Mouse (Mus musculus) monocyte, adult 5-6 weeks (primary cell): ENCODE data around the gene Rab4a. TPM values are rescaled to one million over a fixed set of nuclear protein-coding genes. Genes with fewer than 3 reads are reported as not detected.
A peak's percentile ranks its signal among the peaks of the same experiment; 100 is the strongest.

Experiments
- ATAC-seq: fragments of 153-309, 156-312 bp; replicated peaks from 2 replicates; pipeline ENCODE4 v1.8.0; 2017; ENCODE audit warnings: mild to moderate bottlenecking; ENCODE audit not compliant: low TSS enrichment, insufficient number of reproducible peaks, severe bottlenecking, poor library complexity, low FRiP score
- total RNA-seq: library from RNA; stranded (forward); fragments of 200-1000, 200-491, 200-594 nt; gene quantifications from 3 replicates; pipeline ENCODE4 v1.2.3, GENCODE M21; 2017

The Rab4a gene
- total RNA-seq: 0.68 to 0.86 TPM (median 0.75 TPM) in 3 replicates

DNA sequence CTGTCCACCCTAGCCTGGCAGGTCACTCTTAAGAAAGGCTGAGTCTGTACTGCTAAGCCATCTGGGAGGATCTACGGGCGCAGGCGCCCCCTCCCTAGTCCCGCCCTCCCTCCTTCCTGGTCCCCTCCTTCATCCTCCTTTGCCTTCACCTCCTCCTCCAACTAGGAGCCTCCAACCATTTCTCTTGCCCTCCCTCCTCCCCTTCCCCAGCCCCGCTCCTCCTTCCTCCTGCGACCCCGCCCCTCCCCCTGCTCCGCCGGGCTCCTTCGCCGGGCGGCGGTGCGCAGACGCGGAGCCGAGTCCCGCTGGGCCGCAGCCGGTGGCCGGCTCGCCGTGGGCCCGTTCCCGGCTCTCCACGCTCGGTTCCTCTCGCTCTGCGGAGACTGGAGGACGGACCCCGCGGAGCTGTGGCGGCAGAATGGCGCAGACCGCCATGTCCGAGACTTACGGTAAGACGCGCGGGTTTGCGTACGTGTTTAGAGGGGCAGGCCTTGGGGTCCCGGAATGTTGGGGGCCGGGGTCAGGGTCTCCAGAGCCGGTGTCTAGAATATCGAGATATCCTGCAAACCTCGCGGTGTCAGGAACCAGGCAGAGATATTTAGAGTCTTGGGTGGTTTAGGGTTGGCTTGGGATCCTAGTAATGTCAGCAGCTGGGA lies at the start of gene Rab4a:
Gene Rab4a, plus strand, starts transcription at position 268 of the 656 bp plus-strand sequence.
- no peak for ATAC-seq

GRCm38 (mm10) chr8:123756901-123757300 lies 48.9 kb upstream of the Rab4a start:
- ATAC-seq: no peak

GRCm38 (mm10) chr8:123758935-123759334 lies 46.9 kb upstream of the Rab4a start:
- no peak for ATAC-seq

DNA sequence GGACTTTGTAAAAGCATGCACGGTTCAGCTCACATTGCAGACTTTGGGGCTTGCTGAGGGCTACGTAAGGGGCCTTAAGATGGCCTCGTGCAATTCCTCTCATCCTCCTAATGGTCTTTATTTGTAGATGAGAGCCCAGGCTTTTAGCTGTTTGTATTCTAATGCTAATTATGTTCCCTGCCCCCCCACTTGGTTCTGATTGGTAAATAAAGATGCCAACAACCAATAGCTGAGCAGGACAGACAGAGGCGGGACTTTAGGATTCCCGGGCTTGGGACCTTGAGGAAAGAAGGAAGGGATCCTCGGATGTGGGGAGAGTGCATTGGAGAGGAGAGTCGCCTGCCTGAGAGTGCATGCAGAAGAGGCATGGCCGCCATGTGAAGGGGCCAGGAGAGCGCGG lies 45.9 kb upstream of the Rab4a start:
- no peak for ATAC-seq

GRCm38 (mm10) chr8:123760579-123760978 lies 45.2 kb upstream of the Rab4a start:
- no peak for ATAC-seq

- no peak for ATAC-seq
These were observed 44.4 kb upstream of the Rab4a start for GRCm38 (mm10) chr8:123761266-123761882.

DNA sequence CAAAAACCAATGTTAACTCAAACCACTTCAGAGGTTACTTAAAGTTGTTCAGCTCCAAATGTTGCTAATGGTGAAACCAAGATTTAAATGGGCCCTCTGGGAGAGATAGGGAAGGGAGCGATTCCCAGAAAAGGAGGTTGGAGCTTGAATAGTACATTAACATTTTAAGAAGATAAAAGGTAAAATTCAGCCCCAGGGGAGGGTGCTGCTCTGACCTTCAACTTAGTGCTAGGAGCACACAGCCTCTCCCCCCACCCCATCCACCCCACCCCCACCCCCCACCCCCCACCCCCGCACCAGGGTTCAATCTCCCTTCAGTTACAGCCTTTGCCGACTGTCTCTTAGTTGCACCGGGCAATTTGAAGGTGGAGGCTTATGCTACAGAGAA lies 43.9 kb upstream of the Rab4a start:
- ATAC-seq: no peak

GRCm38 (mm10) chr8:123763355-123763754 lies 42.4 kb upstream of the Rab4a start:
- ATAC-seq: no peak

DNA sequence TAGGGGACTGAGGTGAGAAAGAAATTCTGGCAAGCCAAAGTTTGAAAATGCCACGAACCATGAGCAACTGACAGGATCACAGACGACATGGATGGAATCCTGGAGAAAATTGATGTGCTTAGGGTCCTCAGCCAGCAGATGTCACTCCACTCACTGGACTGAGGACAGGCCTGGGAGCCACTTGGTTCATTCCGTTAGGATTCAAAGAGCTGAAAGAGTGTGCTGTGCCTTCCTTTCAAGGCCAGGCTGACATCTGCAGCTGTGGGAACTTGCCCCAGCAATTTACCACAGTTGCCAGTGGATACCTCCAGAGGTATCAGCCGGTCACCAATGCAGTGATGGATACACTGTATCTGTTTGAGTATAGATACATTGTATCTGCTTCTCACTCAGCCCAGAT lies 41.1 kb upstream of the Rab4a start:
- ATAC-seq: no peak

DNA sequence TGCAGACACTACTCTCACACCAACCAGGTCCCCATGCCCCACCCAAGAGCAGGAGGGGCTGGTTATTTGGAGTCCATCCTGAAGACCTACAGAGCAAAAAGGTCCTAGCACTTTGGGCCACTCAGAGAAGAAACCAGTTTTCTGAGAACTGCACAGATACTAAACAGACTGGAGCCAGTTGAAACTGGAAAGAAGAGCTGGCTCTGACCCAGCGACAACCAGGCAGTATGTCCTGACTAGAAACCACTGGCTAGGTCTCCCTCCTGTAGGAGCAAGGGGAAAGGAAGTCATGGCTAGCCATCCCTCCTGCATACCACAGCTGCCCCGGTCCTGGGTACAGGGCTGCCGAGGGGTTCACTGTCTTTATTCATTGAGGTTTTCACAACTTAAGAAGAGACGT lies 39.3 kb upstream of the Rab4a start:
- no peak for ATAC-seq

- no peak for ATAC-seq
These were observed 37.9 kb upstream of the Rab4a start for GRCm38 (mm10) chr8:123767874-123768273.

DNA sequence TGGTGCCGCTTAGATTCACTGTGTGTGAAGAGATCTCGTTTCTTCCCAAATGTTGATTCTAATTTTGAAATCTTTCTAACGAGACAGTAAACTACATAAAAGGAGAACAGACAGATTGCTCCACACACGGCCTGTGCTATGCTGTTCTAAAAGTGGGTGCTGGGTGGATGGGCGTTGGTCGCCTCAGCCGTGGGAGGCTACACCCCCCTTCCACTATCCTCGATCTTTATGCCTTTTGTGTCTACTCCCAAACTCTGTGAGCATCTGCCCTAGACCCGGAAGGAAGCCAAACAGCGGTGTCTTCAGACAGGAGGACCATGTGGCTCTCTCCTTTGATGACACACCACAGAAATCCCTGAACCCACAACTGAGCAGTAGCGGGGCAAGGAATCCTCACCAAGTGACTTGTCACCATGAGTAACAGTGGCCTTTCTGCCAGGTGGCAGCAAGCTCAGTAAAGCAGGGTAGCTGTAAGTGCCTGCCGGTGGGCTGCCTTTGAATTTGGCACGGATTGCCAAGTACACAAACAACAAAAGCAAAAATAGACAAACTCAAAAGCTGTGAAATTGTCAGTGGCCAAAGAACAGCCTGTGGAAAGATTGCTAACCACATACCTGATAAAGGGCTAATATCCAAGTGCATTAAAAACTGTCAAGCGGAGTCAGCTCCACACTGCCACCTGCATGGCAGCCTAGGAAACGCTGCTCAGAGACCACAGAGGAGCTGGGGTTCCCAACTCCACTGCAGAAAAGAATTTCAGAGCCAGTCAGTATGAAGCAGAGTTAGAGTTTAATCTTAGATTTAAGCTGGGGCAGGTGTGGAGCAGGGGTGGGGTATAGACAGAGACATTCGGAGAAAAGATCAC lies 37.1 kb upstream of the Rab4a start:
- 0 out of 2 replicates have a peak, but pooled peaks have one; percentile 51 for ATAC-seq

GRCm38 (mm10) chr8:123773468-123773867 lies 32.3 kb upstream of the Rab4a start:
- no peak for ATAC-seq

DNA sequence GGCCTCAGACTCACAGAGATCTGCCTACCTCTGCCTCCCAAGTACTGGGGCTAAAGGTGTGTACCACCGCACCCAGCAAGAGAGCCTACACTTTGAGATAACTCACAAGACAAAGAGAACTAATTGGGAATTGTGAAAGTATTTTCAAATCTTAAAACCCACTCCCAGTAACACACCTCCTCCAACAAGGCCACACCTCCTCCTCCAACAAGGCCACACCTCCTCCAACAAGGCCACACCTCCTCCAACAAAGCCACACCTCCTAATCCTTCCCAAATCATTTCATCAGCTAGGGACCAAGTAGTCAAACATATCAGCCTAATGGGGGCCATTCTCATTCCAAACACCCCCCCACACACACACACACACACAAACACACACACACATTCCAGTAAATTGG lies 31.3 kb upstream of the Rab4a start:
- no peak for ATAC-seq

DNA sequence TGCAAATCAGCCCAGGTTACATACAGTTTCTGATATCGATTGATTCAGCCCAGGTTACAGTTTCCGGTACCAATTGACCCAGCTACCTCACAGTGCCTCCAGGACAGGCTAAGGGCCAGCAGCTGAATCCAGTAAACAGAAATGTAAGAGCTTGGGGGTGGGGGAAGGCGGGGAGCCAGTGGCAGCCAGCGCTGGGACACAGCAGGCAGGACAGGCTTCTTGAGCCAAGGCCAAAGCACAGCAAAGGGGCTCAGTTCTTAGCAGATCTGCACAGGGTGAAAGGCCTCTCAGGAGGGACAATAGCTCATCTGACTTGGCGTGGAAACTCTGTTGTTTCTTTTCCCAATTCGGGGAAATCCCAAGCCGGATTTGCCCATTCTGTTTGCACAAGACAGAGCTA lies 28.5 kb upstream of the Rab4a start:
- no peak for ATAC-seq

DNA sequence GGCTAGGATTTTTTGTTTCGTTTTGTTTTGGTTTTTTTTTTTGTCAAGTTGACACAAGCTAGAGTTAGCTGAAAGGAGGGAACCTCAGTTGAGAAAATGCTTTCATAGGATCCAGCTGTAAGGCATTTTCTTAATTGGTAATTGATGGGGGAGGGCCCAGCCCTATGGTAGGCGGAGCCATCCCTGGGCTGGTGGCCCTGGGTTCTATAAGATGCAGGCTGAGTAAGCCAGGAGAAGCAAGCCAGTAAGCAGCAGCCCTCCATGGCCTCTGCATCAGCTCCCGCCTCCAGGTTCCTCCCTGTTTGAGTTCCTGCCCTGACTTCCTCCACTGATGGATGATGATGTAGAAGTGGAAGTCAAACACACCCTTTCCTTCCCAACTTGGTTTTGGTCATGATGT lies 25.3 kb upstream of the Rab4a start:
- no peak for ATAC-seq

DNA sequence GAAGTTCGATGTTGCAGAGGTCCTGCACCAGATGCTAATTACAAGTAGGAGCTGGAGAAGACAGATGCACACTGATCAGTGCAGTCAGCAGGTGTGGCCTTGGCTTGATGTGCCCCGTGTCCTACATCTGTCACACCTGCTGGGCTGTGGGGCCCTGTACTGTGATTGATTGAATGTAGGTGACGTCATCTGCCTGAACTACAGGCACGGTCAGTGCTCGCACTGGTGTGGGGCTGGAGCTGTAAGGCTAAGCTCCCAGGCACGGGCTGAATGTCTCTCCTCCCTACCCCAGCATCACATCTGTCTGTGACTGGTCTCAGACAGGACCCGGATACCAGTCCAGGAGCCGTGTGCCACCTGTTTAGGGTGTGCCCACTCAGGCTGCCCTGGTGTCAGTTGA lies 24.5 kb upstream of the Rab4a start:
- ATAC-seq: no peak

GRCm38 (mm10) chr8:123783525-123784249 lies 22.1 kb upstream of the Rab4a start:
- peak; percentile 55; the same call in 1 of the 2 replicates for ATAC-seq

- no peak for ATAC-seq
These were observed 19.6 kb upstream of the Rab4a start for GRCm38 (mm10) chr8:123786166-123786565.
